Mouse (Mus musculus): ENCODE data around the gene D930007J09Rik.

GRCm38 (mm10) chr13:32833237-32833636, 30.6 kb upstream of the D930007J09Rik start:
- TF ChIP-seq CTCF (conservative IDR thresholded peaks at IDR 0.05; ENCODE audit: low read length) (no peak), NANOG (IDR thresholded peaks at IDR 0.05; ENCODE audit: borderline replicate concordance, low read length) (no peak), POU5F1 (IDR thresholded peaks at IDR 0.05; ENCODE audit: borderline replicate concordance, low read length) (no peak)
